Mouse (Mus musculus) frontal cortex, postnatal 10 days (tissue): Measurements from ENCODE around the gene Grcc10.

Experiments
- DNase-seq, 2 experiments: peaks; one replicate each; pipeline ENCODE4 v3.0.0; 2022; ENCODE audit warnings: low spot score in 2 of 2, mixed read lengths in 1 of 2

Gene Grcc10

DNA sequence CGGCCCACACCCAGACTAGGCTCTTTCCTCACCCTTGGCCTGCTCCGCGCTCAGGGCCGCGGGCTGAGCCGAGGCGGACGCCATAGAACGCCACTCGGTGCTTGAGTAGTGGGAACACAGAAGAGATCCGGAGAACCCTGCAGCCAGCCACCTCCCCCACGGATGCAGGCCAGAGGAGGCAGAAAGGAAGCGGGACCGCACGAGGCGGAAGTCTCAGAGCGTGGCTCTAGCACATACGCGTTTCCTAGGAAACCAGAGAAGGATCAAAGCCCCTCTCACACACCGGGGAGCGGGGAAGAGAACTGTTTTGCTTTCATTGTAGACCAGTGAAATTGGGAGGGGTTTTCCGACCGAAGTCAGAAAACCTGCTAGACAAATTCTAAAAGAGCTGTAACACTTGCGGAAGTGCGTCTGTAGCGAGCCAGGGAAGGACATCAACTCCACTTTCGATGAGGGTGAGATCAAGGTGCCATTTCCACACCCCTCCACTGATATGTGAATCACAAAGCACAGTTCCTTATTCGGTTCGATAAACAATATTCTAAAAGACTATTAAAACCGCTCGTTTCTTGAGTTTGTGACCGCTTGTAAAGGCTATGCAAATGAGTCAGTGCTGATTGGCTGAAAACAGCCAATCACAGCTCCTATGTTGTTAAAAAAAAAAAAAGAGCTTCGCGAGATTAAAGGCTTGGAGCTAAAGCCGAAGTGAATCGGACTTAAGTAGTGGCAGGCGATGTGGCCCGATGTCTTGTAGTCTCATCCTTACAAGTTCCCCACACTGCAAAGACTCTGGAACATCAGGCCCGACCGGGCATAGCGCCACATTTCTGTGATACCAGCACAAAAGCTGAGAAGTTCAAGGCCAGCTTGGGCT is at the start of gene Grcc10:
Gene Grcc10, minus strand, starts transcription at position 487 of the 874 bp plus-strand sequence.
- DNase-seq, result peak; percentile 89 to 93

DNA sequence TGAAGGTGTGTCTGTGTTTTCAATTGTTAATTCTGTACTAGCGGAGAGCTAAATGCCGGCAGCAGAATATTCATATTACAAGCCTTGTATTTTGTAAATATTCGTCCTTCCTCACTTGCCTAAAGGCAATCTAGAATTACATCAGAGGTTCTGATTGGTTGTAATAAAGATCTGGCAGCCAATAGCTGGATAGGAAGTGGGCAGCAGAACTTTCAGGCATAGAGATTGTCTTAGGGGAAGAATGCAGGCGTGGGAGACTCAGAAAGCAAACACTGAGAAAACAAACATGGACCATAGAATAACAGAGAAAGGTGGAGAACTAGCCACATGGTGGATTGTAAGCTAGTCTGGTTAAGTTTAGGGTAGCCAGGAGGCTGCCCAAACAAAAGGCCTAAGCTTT is 48.9 kb upstream of the Grcc10 start:
- no peak for DNase-seq

- DNase-seq, result no peak
Measured at GRCm38 (mm10) chr6:124789519-124789918, 48.3 kb upstream of the Grcc10 start.

DNA sequence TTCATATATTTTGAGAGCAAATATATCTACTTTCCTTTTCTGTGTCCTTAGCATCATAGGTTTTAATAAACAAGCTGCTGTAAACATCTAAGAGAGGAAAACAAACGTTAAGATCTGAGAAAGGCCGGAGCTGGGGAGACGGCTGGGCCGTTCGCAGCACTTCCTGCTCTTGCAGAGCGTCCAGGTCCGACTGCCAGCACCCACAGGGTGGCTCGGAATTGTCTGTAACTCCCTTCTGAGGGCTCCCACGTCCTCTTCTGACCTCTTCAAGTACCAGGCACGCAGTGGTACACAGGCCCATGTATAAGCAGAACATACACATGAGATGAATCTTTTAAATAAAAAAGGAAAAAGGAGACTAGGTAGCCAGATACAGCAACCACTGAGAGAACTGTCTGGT is 46.5 kb upstream of the Grcc10 start:
- no peak for DNase-seq

- no peak for DNase-seq
Measured at GRCm38 (mm10) chr6:124786756-124787420, 45.7 kb upstream of the Grcc10 start.

GRCm38 (mm10) chr6:124782436-124782835 is 41.3 kb upstream of the Grcc10 start:
- no peak for DNase-seq

DNA sequence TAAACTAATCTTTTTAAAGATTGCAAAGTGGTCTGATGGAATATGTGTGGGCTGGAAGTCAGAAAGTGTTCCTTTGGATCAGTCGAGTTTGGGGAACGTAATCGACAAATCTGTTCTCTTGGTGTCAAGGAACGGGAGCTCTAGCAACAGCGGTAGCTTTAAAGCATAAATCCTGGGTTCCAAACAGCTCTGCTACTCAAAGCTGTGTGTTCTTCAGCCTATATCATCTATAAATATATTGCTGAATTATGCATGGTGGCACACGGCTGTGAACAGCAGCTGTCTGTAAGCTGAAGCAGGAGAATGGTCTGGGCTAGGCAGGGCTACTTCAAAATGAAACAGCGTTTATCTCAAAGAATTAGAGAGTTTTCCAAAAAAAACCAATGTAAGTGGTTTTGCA is 39.7 kb upstream of the Grcc10 start:
- no peak for DNase-seq

DNA sequence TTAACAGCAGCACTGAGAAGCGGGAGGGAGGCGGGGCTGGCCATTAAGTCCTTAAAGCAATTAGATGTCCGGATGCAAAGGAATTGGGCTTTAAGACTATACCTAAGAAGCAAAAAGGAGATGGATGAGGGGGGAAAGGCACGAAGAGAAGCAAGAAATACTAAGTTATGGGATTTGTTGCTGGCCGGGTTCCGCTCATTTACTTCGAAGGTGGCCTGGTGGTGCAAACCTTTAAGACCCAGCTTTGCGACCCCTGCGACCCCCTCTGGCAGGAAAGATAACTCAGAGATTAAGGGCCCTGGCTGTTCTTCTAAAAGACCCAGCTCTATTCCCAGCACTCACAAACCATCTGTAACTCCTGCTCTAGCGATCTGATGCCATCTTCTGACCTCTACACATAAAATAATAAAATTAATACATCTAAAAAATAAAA is 38.8 kb upstream of the Grcc10 start:
- DNase-seq, result no peak

- no peak for DNase-seq
Measured at GRCm38 (mm10) chr6:124779222-124779983, 38.2 kb upstream of the Grcc10 start, which contains the start of gene Lrrc23. Gene Lrrc23, minus strand, starts transcription at chr6:124779727.

- DNase-seq, result no peak
Measured at GRCm38 (mm10) chr6:124770511-124770910, 29.3 kb upstream of the Grcc10 start.

GRCm38 (mm10) chr6:124770013-124770412 is 28.8 kb upstream of the Grcc10 start:
- no peak for DNase-seq

- DNase-seq, result peak; percentile 72 to 73
Measured at GRCm38 (mm10) chr6:124769101-124769765, 28.1 kb upstream of the Grcc10 start, which contains the start of gene Eno2. Gene Eno2, minus strand, starts transcription at chr6:124769673.

GRCm38 (mm10) chr6:124768704-124769044 is 27.5 kb upstream of the Grcc10 start:
- DNase-seq, result no peak

GRCm38 (mm10) chr6:124767920-124768703 is 26.9 kb upstream of the Grcc10 start:
- DNase-seq, result peak in 1 of 2 experiments; percentile 59

DNA sequence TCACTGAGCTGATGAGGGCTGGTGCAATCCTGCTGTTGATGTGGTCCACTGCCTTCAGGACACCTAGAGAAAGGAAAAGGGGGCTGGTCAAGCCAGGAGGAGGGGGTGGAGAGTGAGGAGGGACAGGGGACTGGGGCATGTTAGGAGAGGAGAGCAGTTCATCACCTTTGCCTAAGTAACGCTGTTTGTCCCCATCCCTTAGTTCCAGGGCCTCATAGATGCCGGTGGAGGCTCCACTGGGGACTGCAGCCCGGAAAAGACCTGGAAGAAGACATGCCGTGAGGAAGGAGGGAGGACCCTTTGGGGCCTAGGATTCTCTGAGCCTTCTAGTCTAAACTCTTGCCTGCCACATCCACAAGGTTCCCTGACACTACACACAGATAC is 26.4 kb upstream of the Grcc10 start:
- DNase-seq, result no peak

DNA sequence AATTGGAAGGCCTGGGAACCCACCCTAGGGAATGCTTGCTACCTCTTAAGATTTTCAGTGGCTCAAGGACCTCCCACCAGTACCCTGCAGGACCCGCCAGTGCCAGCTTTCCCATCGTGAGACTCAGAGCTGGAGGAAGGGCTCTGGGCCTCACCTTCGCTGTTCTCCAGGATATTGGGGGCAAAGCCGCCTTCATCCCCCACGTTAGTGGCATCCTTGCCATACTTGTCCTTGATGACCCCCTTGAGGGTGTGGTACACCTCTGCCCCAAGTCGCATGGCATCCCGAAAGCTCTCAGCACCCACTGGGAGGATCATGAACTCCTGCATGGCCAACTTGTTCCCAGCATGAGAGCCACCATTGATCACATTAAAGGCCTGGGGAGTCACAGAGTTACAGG is 24.8 kb upstream of the Grcc10 start:
- DNase-seq, result no peak

DNA sequence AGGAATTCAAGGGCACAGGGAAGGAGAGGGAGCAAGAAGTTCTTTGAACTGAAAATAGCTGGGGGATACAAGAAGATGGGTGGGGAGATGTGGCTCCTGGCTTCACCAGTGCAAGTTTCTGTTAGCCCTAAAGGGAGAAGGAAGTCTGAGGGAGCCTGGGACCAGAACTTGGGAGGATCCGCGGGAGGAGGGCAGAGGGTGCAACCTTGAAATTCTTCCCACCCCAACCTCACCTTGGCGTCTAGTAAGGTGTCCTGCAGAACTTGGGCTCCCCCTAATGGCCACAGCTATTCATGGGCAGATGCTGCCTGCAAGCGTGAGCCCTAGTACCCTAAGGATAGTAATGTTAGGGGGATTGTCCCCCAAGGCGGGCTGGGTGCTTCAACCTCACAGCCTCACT is 18.1 kb upstream of the Grcc10 start:
- peak in 1 of 2 experiments; percentile 74 for DNase-seq

GRCm38 (mm10) chr6:124758849-124759232 is 17.7 kb upstream of the Grcc10 start:
- no peak for DNase-seq

GRCm38 (mm10) chr6:124757909-124758848 is 17.0 kb upstream of the Grcc10 start:
- DNase-seq, result peak in 1 of 2 experiments; percentile 57
